Mouse (Mus musculus) liver, embryonic 14.5 days (tissue): Measurements from ENCODE around the gene Ctsd. TPM values are rescaled to one million over a fixed set of nuclear protein-coding genes. Genes with fewer than 3 reads are reported as not detected.

ENCODE experiments used
- ATAC-seq: fragments of 200-750 bp; cut with Nextera tagmentation; 2 replicates; pipeline ENCODE4 v1.8.0; 2017; ENCODE audit warnings: moderate number of reproducible peaks, mild to moderate bottlenecking, moderate library complexity; ENCODE audit not compliant: insufficient read depth
- DNase-seq, 3 experiments: peaks; one replicate each; pipeline ENCODE4 v3.0.0-alpha.2; 2012 to 2013; ENCODE audit warnings: low read depth in 3 of 3, low spot score in 3 of 3
- H3K27ac ChIP-seq: fragments of 300-500 bp; sonication (generic); 2 replicates; pipeline ENCODE4 v1.5.1; 2014; ENCODE audit warnings: moderate library complexity, mild to moderate bottlenecking, control low read depth, inconsistent platforms
- H3K27me3 ChIP-seq: fragments of 300-500 bp; sonication (generic); 2 replicates; pipeline ENCODE4 v1.6.1; 2014; ENCODE audit warnings: mild to moderate bottlenecking, low read length, moderate library complexity; ENCODE audit not compliant: control insufficient read depth, insufficient read depth
- H3K36me3 ChIP-seq: fragments of 300-500 bp; sonication (generic); replicated peaks from 2 replicates; pipeline ENCODE4 v1.6.1; 2014; ENCODE audit warnings: low read depth; ENCODE audit not compliant: control insufficient read depth, insufficient read depth
- H3K4me1 ChIP-seq, 2 experiments: fragments of 200-500 bp in 1 of 2; fragments of 300-500 bp in 1 of 2; sonication (generic) in 1 of 2; replicated peaks; 2 replicates each; pipeline ENCODE4 v1.6.1; 2012 to 2014; ENCODE audit warnings: antibody characterized with exemption in 1 of 2, inconsistent platforms in 1 of 2, low read length in 1 of 2; ENCODE audit not compliant: control insufficient read depth in 2 of 2, insufficient read depth in 2 of 2
- H3K4me2 ChIP-seq: fragments of 300-500 bp; sonication (generic); 2 replicates; pipeline ENCODE4 v1.6.1; 2014; ENCODE audit warnings: low read depth, mild to moderate bottlenecking, control low read depth, moderate library complexity
- H3K4me3 ChIP-seq, 2 experiments: fragments of 200-500 bp in 1 of 2; fragments of 300-500 bp in 1 of 2; sonication (generic) in 1 of 2; 2 replicates each; pipeline ENCODE4 v1.5.1; 2012 to 2014; ENCODE audit warnings: low read depth in 2 of 2, low read length in 2 of 2, mild to moderate bottlenecking in 2 of 2, control low read depth in 1 of 2, inconsistent platforms in 1 of 2, moderate library complexity in 1 of 2; ENCODE audit not compliant: insufficient read depth in 1 of 2
- H3K9ac ChIP-seq: fragments of 300-500 bp; sonication (generic); replicated peaks from 2 replicates; pipeline ENCODE4 v1.6.1; 2014; ENCODE audit warnings: mild to moderate bottlenecking, control low read depth, moderate library complexity
- H3K9me3 ChIP-seq: fragments of 300-500 bp; sonication (generic); 2 replicates; pipeline ENCODE4 v1.6.1; 2016; ENCODE audit warnings: low read length, mixed read lengths; ENCODE audit not compliant: control insufficient read depth
- CTCF ChIP-seq: IDR thresholded peaks from 2 replicates; pipeline ENCODE4 v1.5.1; 2016; ENCODE audit warnings: antibody characterized with exemption, low read depth, control low read depth
- EP300 ChIP-seq: IDR thresholded peaks from 2 replicates; pipeline ENCODE4 v1.6.1; 2016; ENCODE audit warnings: antibody characterized with exemption, low read depth
- WGBS: fragments of 180-500 bp; shearing (Covaris S2); extraction: QIAGEN DNeasy Blood & Tissue Kit; methylation state at CpG from one replicate; pipeline ENCODE4 v1.1.7; 2014; ENCODE audit not compliant: insufficient replicate concordance; 5-methylcytosine and 5-hydroxymethylcytosine counted together
- polyA plus RNA-seq, 2 experiments: library from polyadenylated mRNA; depleted of rRNA in 1 of 2; stranded (reverse) in 1 of 2; unstranded in 1 of 2; fragments of >200 nt; fragmentation: Nextera tagmentation in 1 of 2; extraction: Ambion mirVana in 1 of 2; gene quantifications; 2 replicates each; pipeline versions ENCODE4 v1.2.1 to v1.2.3; 2012 to 2014

Ctsd gene
- polyA plus RNA-seq, 2 experiments = 180 to 324 TPM

GRCm38 (mm10) chr7:142371768-142372661 lies 15.8 kb downstream of the Ctsd start:
- WGBS = 4% methylated on average over 62 of the region's 64 CpGs
- H3K4me3 ChIP-seq = peak overlapping the region; percentile 36 to 45
- peaks cover 6 to 7% of the 10 kb centered on the region in 2 experiments for H3K4me1 ChIP-seq
- no peak for TF ChIP-seq EP300
- no peak for TF ChIP-seq CTCF
- H3K4me2 ChIP-seq = peak overlapping the region; percentile 60
- peaks cover 17% of the 10 kb centered on the region for H3K36me3 ChIP-seq
- 0 out of 2 replicates have a peak, but pooled peaks have one; percentile 5 for ATAC-seq
- peaks cover 28% of the 10 kb centered on the region for H3K27me3 ChIP-seq
- H3K9me3 ChIP-seq = no peaks in the 10 kb centered on the region
- no peak for DNase-seq
- no peak overlapping the region for H3K27ac ChIP-seq
- H3K9ac ChIP-seq = peak overlapping the region; percentile 15

DNA sequence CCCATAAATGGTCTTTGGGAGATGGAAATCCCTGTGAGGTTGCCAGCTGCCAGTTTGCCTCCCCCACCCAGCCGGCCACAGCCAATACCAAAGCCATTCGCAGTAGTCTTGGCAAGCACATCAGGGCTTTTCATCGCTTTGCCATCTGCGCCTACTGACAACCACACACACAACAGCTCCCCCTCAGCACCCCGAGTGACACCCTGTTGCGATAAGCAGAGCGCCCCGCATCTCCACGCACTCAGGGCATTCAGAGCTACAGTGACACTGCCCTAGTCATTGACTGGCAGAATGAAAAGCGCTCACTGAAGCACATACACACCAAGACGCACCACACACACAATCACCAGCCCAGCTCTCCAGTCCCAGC lies 16.5 kb downstream of the Ctsd start:
- peaks cover 0 to 1% of the 10 kb centered on the region in 2 experiments; a peak in 2 of 4 replicates for H3K4me1 ChIP-seq
- WGBS = 28% methylated on average over 11 of the region's 11 CpGs
- H3K4me3 ChIP-seq = peak overlapping the region; percentile 36 to 45; a peak in 2 of 4 replicates
- no peak overlapping the region for H3K9ac ChIP-seq
- peaks cover 11% of the 10 kb centered on the region for H3K36me3 ChIP-seq
- H3K27me3 ChIP-seq = peaks cover 28% of the 10 kb centered on the region
- DNase-seq = no peak
- H3K4me2 ChIP-seq = peak overlapping the region; percentile 60
- no peak for ATAC-seq
- no peak for TF ChIP-seq EP300
- no peak for TF ChIP-seq CTCF
- no peak overlapping the region for H3K27ac ChIP-seq
- no peaks in the 10 kb centered on the region for H3K9me3 ChIP-seq

DNA sequence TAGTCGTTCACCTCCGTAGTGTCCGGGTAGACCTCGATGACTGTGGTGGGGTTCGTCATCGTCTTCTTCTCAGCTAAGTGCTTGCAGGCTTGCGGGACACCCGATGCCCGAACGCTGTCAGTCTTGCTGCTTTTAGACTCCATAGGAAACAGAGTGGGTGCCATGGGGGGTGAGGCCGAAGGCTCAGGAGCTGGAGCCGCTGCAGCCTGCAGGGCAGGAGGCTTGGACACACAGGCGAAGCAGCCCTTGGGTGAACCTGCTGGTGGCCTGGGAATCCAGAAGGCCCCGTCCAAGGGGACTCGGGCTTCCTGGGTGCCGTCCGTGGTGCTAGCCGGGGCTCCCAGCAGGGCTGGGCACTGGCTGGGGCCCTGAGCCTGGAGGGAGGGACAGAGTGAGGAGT lies 16.9 kb downstream of the Ctsd start:
- TF ChIP-seq CTCF (no peak), EP300 (no peak)
- Histone ChIP-seq H3K27ac (no peak overlapping the region), H3K4me2 (no peak overlapping the region), H3K36me3 (peaks cover 6% of the 10 kb centered on the region), H3K4me3 (no peak overlapping the region), H3K27me3 (peaks cover 28% of the 10 kb centered on the region), H3K9ac (no peak overlapping the region), H3K4me1 (no peaks in the 10 kb centered on the region), H3K9me3 (no peaks in the 10 kb centered on the region)
- DNase-seq (no peak), ATAC-seq (no peak)
- WGBS = 74% methylated on average over 18 of the region's 18 CpGs

DNA sequence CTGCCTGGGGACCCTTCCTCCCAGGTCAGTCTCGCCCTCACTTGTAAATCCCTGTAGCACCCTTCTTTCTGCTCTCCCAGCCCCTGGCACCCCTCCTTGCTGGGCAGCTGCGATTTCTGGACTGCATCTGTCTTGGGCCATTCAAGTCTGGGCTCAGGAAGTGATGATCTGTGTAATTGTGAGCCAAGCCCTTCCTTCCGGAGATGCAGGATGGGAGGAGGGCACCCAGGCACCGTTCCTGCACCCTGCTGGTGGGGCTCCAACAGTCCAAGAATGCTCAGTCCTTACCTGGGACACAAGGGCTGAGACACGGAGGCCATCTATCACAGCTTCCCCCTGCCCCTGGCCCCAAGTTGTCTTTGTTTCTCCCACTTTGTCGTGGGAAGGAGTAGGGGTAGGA lies 18.0 kb downstream of the Ctsd start:
- Histone ChIP-seq H3K4me1 (0 out of 4 replicates have a peak, but pooled peaks cover 0 to 2% of the 10 kb centered on the region in 2 experiments), H3K4me2 (no peak overlapping the region), H3K4me3 (no peak overlapping the region), H3K27ac (no peak overlapping the region), H3K9me3 (no peaks in the 10 kb centered on the region), H3K9ac (no peak overlapping the region), H3K36me3 (no peaks in the 10 kb centered on the region), H3K27me3 (peaks cover 28% of the 10 kb centered on the region)
- ATAC-seq (no peak), DNase-seq (no peak)
- TF ChIP-seq EP300 (no peak), CTCF (no peak)
- 48% methylated on average over 6 of the region's 6 CpGs for WGBS

DNA sequence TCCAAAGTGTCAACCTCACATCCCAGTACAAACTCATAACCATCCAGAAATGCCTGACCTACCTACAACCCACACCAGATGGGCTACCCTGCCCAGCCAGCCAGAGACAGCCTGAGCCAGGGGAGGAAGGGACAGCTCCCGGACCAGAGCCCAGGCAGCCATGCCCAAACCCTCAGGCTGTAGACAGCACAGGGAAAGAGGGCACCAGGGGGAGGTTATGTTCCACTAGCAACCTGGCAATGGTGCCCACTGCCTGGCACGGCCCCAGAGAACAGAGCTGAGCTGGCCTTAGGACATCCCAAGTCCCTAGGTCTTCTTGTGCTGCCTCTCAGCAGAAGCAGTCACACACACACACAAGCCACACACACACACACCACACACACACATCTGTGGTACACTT lies 19.0 kb downstream of the Ctsd start:
- Histone ChIP-seq H3K9ac (no peak overlapping the region), H3K4me3 (no peak overlapping the region), H3K9me3 (no peaks in the 10 kb centered on the region), H3K27me3 (peaks cover 28% of the 10 kb centered on the region), H3K36me3 (no peaks in the 10 kb centered on the region), H3K4me2 (no peak overlapping the region), H3K27ac (no peak overlapping the region), H3K4me1 (0 out of 4 replicates have a peak, but pooled peaks cover 0 to 2% of the 10 kb centered on the region in 2 experiments)
- TF ChIP-seq CTCF (no peak), EP300 (no peak)
- ATAC-seq (no peak), DNase-seq (no peak)
- WGBS = 52% methylated on average over 2 of the region's 2 CpGs
